Mouse (Mus musculus) megakaryocyte, embryonic 14.5 days (primary cell): ENCODE measurements at regions not wholly inside any gene's neighbourhood (a gene's known extent, or its start where the extent isn't known, plus 50 kb on each side); places are given as distances from the start of the nearest gene placed in this dataset.

Experiments used
- FLI1 ChIP-seq: IDR thresholded peaks from 2 replicates; pipeline ENCODE4 v1.6.1; 2012; ENCODE audit warnings: low read length, inconsistent platforms, mixed read lengths
- GATA1 ChIP-seq: IDR thresholded peaks from 3 replicates; pipeline ENCODE4 v1.6.1; 2012; ENCODE audit warnings: mixed read lengths, low read length, inconsistent platforms, borderline replicate concordance

DNA sequence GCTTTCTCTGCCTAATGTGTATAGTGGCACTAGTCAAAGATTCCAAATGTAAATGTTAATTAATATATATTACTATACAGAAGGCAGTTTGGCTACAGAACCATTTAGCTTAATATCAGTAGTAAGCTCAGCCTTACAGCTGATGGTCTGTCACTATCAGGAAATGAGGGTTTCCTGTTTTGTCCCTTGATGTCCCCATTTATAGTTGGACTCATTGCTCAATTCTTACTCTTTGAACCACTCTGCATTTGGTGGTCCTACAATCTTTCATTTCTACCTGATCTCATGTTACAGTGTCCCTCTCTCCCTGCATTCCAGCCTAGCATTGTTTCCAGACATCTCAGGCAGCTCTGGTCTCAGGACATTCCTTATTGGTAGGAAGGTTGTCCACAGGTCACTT is 188.8 kb upstream of the Tank start:
- TF ChIP-seq GATA1, result no peak
- TF ChIP-seq FLI1, result no peak
